Mouse (Mus musculus) embryonic facial prominence, embryonic 11.5 days (tissue): ENCODE measurements around the gene Tbc1d12. TPM values are rescaled to one million over a fixed set of nuclear protein-coding genes. Genes with fewer than 3 reads are reported as not detected.

Experiments used
- ATAC-seq: fragments of 200-750 bp; cut with Nextera tagmentation; replicated peaks from 2 replicates; pipeline ENCODE4 v1.8.0; 2017; ENCODE audit warnings: low read depth; ENCODE audit not compliant: insufficient number of reproducible peaks, low FRiP score, low TSS enrichment
- DNase-seq: peaks from one replicate; pipeline ENCODE4 v3.0.0-alpha.2; 2015; ENCODE audit warnings: low spot score
- H3K27ac ChIP-seq: fragments of 300-500 bp; sonication (generic); replicated peaks from 2 replicates; pipeline ENCODE4 v1.5.1; 2014; ENCODE audit warnings: mild to moderate bottlenecking, low read depth, low read length, control low read depth
- H3K27me3 ChIP-seq: fragments of 300-500 bp; sonication (generic); 2 replicates; pipeline ENCODE4 v1.6.1; 2014; ENCODE audit warnings: mild to moderate bottlenecking, low read length, moderate library complexity, mixed read lengths; ENCODE audit not compliant: control insufficient read depth, insufficient read depth
- H3K36me3 ChIP-seq: fragments of 300-500 bp; sonication (generic); replicated peaks from 2 replicates; pipeline ENCODE4 v1.6.1; 2014; ENCODE audit warnings: low read depth, mild to moderate bottlenecking, low read length, moderate library complexity, mixed read lengths; ENCODE audit not compliant: control insufficient read depth, insufficient read depth
- H3K4me1 ChIP-seq: fragments of 300-500 bp; sonication (generic); 2 replicates; pipeline ENCODE4 v1.6.1; 2014; ENCODE audit warnings: low read length, mixed read lengths; ENCODE audit not compliant: control insufficient read depth, insufficient read depth
- H3K4me2 ChIP-seq: fragments of 300-500 bp; sonication (generic); 2 replicates; pipeline ENCODE4 v1.6.1; 2014; ENCODE audit warnings: low read depth, mild to moderate bottlenecking, control low read depth, low read length, moderate library complexity
- H3K4me3 ChIP-seq: fragments of 300-500 bp; sonication (generic); 2 replicates; pipeline ENCODE4 v1.5.1; 2014; ENCODE audit warnings: low read depth, low read length, control low read depth
- H3K9ac ChIP-seq: fragments of 300-500 bp; sonication (generic); replicated peaks from 2 replicates; pipeline ENCODE4 v1.6.1; 2014; ENCODE audit warnings: mild to moderate bottlenecking, control low read depth, low read length
- H3K9me3 ChIP-seq: fragments of 300-500 bp; sonication (generic); replicated peaks from 2 replicates; pipeline ENCODE4 v1.6.1; 2016; ENCODE audit warnings: mild to moderate bottlenecking, low read length, inconsistent platforms, mixed read lengths; ENCODE audit not compliant: control insufficient read depth
- WGBS: fragments of 180-500 bp; shearing (Covaris S2); extraction: QIAGEN DNeasy Blood & Tissue Kit; methylation state at CpG from one replicate; pipeline ENCODE4 v1.1.7; 2014; 5-methylcytosine and 5-hydroxymethylcytosine counted together
- polyA plus RNA-seq: library from polyadenylated mRNA; unstranded; fragments of >200 nt; fragmentation: Nextera tagmentation; extraction: Ambion mirVana; gene quantifications from 2 replicates; pipeline ENCODE4 v1.2.1, GENCODE M21; 2014

Tbc1d12 gene
- polyA plus RNA-seq, 1 experiment from 2014 or later = 3.3 TPM

GRCm38 (mm10) chr19:38819427-38819802 lies 17.0 kb upstream of the Tbc1d12 start:
- Histone ChIP-seq H3K4me2 (peak overlapping the region; percentile 50), H3K27me3 (no peaks in the 10 kb centered on the region), H3K4me1 (no peaks in the 10 kb centered on the region), H3K9ac (peak overlapping the region; percentile 74), H3K36me3 (no peaks in the 10 kb centered on the region; the same call in 1 of the 2 replicates), H3K9me3 (no peaks in the 10 kb centered on the region), H3K4me3 (peak overlapping the region; percentile 70), H3K27ac (0 out of 2 replicates have a peak overlapping the region, but pooled peaks have one; percentile 47)
- DNase-seq (no peak), ATAC-seq (0 out of 2 replicates have a peak, but pooled peaks have one; percentile 47)
- 12% methylated on average over 16 of the region's 16 CpGs for WGBS

GRCm38 (mm10) chr19:38820186-38820804 lies 16.1 kb upstream of the Tbc1d12 start:
- no peak overlapping the region for H3K4me3 ChIP-seq
- no peaks in the 10 kb centered on the region for H3K9me3 ChIP-seq
- no peaks in the 10 kb centered on the region; the same call in 1 of the 2 replicates for H3K36me3 ChIP-seq
- H3K9ac ChIP-seq = no peak overlapping the region
- H3K27ac ChIP-seq = no peak overlapping the region
- no peak overlapping the region for H3K4me2 ChIP-seq
- 77% methylated on average over 4 of the region's 4 CpGs for WGBS
- no peaks in the 10 kb centered on the region for H3K27me3 ChIP-seq
- ATAC-seq = no peak
- no peaks in the 10 kb centered on the region for H3K4me1 ChIP-seq
- DNase-seq = peak; percentile 30

- Histone ChIP-seq H3K9me3 (no peaks in the 10 kb centered on the region), H3K27ac (no peak overlapping the region), H3K4me1 (no peaks in the 10 kb centered on the region), H3K36me3 (no peaks in the 10 kb centered on the region), H3K27me3 (no peaks in the 10 kb centered on the region), H3K9ac (no peak overlapping the region), H3K4me3 (no peak overlapping the region), H3K4me2 (no peak overlapping the region)
- ATAC-seq = no peak
- DNase-seq = peak; percentile 19
- 26% methylated on average over 1 of the region's 1 CpGs for WGBS
Observed at GRCm38 (mm10) chr19:38833224-38833623, 3.2 kb upstream of the Tbc1d12 start.

DNA sequence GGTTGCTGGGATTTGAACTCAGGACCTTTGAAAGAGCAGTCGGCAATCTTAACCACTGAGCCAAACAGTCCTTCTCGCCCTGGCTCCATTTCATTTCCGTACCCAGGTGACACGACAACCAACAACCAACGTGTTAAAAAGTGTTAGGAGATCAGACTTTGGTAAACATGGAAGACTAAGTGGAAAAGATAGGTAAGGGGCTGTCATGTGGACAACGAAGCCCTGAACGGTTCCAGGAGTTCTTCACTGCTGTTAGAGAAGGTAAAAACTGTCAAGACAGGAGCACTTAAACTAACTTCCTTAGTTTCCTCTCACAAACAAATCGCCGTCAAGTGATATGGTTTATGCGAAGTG lies 318 bp upstream of the Tbc1d12 start:
- Histone ChIP-seq H3K27ac (no peak overlapping the region), H3K9me3 (no peaks in the 10 kb centered on the region), H3K4me3 (peak overlapping the region; percentile 83), H3K4me1 (no peaks in the 10 kb centered on the region), H3K4me2 (peak overlapping the region; percentile 41), H3K27me3 (no peaks in the 10 kb centered on the region), H3K9ac (peak overlapping the region; percentile 80), H3K36me3 (no peaks in the 10 kb centered on the region)
- 32% methylated on average over 10 of the region's 10 CpGs for WGBS
- ATAC-seq (no peak; the same call in 1 of the 2 replicates), DNase-seq (no peak)

DNA sequence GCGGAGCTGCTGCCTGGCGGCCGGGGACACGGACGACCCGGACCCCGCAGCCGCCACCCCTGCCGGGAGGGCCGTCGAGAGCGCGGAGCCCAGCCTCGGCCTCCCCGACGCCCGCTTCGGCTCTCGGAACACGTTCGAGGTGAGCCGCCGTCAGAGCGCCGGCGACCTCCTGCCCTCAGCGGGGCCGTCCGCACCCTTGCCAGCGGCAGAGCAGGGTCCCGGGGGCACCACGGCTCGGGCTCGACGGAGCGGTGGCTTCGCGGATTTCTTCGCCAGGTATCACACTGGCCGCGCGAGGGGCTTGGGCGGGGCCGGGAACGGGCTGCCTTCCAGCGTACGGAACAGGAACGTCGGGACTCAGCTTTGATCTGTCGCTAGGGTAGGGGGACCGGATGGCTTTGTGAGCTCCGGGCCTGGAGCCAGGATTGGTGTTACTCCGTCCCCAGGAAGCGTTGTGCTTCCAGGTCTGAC lies 827 bp downstream of the Tbc1d12 start:
- H3K36me3 ChIP-seq = no peaks in the 10 kb centered on the region; the same call in 1 of the 2 replicates
- no peaks in the 10 kb centered on the region for H3K27me3 ChIP-seq
- H3K4me1 ChIP-seq = no peaks in the 10 kb centered on the region
- H3K4me2 ChIP-seq = peak overlapping the region; percentile 41
- peak; percentile 68 for DNase-seq
- H3K9me3 ChIP-seq = no peaks in the 10 kb centered on the region
- ATAC-seq = peak; percentile 50
- H3K27ac ChIP-seq = peak overlapping the region; percentile 66
- peak overlapping the region; percentile 80 for H3K9ac ChIP-seq
- whole genome bisulfite sequencing = 0% methylated on average over 52 of the region's 54 CpGs
- peak overlapping the region; percentile 83 for H3K4me3 ChIP-seq

DNA sequence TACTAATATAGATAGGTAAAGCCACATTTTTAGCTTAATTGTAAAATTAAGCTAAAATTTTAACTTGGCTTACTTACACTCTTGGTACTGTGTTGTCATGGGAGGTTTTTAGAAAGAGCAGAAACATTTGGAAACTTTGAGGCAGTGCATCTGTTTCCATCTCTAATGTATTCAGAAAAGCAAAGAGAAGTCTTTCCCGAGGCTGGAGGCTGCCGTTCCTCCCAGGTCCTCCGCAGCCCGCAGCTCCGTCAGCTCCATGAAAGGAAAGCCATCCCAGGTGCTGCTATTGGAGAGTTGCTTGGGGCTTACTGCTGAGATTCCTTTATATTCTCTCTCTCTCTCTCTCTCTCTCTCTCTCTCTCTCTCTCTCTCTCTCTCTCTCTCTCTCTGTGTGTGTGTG lies 8.4 kb downstream of the Tbc1d12 start:
- H3K4me2 ChIP-seq = no peak overlapping the region
- ATAC-seq (no peak), DNase-seq (no peak)
- no peak overlapping the region for H3K27ac ChIP-seq
- no peaks in the 10 kb centered on the region for H3K27me3 ChIP-seq
- 70% methylated on average over 5 of the region's 5 CpGs for WGBS
- no peaks in the 10 kb centered on the region for H3K9me3 ChIP-seq
- H3K4me1 ChIP-seq = no peaks in the 10 kb centered on the region
- H3K9ac ChIP-seq = no peak overlapping the region
- H3K4me3 ChIP-seq = no peak overlapping the region
- H3K36me3 ChIP-seq = no peaks in the 10 kb centered on the region; the same call in 1 of the 2 replicates

DNA sequence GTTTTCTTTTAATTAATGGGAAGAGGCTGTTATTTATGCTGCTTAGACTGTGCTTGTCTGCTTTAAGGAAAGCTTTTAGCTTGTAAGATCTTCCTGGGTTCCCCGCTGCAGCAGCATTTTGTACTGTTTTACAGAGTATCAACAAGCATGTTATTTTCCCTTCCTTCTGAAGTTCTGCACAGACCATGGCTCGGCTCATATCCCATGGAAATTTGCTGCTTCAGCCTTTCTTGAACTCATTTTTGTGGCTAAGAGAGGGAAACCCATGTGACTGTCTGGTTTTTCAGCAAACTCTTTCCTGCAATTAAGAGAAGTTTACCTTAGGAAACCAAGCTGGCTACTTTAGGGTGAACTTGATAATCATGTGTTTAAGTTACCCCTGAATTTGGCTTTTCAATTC lies 10.0 kb downstream of the Tbc1d12 start:
- DNase-seq = no peak
- H3K9ac ChIP-seq = no peak overlapping the region
- H3K4me3 ChIP-seq = no peak overlapping the region
- no peak overlapping the region for H3K4me2 ChIP-seq
- H3K27ac ChIP-seq = no peak overlapping the region
- no peaks in the 10 kb centered on the region for H3K4me1 ChIP-seq
- WGBS = 82% methylated on average over 2 of the region's 2 CpGs
- no peaks in the 10 kb centered on the region for H3K27me3 ChIP-seq
- no peaks in the 10 kb centered on the region; the same call in 1 of the 2 replicates for H3K36me3 ChIP-seq
- no peaks in the 10 kb centered on the region for H3K9me3 ChIP-seq
- no peak for ATAC-seq

DNA sequence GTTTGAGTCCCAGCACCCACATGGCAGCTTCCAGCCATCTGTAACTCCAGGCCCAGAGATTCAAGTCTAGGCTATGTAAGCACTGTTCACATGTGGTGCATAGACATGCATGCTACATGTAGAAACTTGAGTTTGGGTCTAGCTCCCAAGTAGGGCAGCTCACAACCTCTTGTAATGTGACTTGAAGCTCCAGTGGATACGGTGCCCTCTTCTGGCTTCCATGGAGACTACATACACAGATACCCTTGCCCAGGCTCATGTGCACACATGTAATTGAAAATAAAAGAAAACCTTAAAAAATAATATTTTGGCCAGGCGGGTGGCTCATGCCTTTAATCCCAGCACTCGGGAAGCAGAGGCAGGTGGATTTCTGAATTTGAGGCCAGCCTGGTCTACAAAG lies 21.8 kb downstream of the Tbc1d12 start:
- Histone ChIP-seq H3K4me1 (no peaks in the 10 kb centered on the region), H3K27ac (no peak overlapping the region), H3K27me3 (no peaks in the 10 kb centered on the region), H3K4me2 (no peak overlapping the region), H3K36me3 (no peaks in the 10 kb centered on the region), H3K9ac (no peak overlapping the region), H3K4me3 (no peak overlapping the region), H3K9me3 (no peaks in the 10 kb centered on the region)
- DNase-seq (no peak), ATAC-seq (no peak)
- WGBS = 95% methylated on average over 3 of the region's 3 CpGs
